Mouse (Mus musculus) liver, postnatal 0 days (tissue): ENCODE results near the gene Fbf1. TPM values are rescaled to one million over a fixed set of nuclear protein-coding genes. Genes with fewer than 3 reads are reported as not detected.

Experiments used
- ATAC-seq: fragments of 200-750 bp; cut with Nextera tagmentation; 2 replicates; pipeline ENCODE4 v1.8.0; 2017; ENCODE audit warnings: mild to moderate bottlenecking, moderate library complexity
- DNase-seq: peaks from one replicate; pipeline ENCODE4 v3.0.0-alpha.2; 2016
- H3K27ac ChIP-seq: fragments of 300-500 bp; sonication (generic); 2 replicates; pipeline ENCODE4 v1.5.1; 2014; ENCODE audit warnings: antibody characterized with exemption, moderate library complexity, mild to moderate bottlenecking, low read depth
- H3K27me3 ChIP-seq: fragments of 300-500 bp; sonication (generic); 2 replicates; pipeline ENCODE4 v1.6.1; 2014; ENCODE audit warnings: low read length, control low read depth, mixed read lengths; ENCODE audit not compliant: insufficient read depth
- H3K36me3 ChIP-seq: fragments of 300-500 bp; sonication (generic); replicated peaks from 2 replicates; pipeline ENCODE4 v1.6.1; 2014; ENCODE audit warnings: mild to moderate bottlenecking, control low read depth, low read length, moderate library complexity, mixed read lengths; ENCODE audit not compliant: insufficient read depth
- H3K4me1 ChIP-seq: fragments of 300-500 bp; sonication (generic); 2 replicates; pipeline ENCODE4 v1.6.1; 2014; ENCODE audit warnings: antibody characterized with exemption, mild to moderate bottlenecking, control low read depth; ENCODE audit not compliant: insufficient read depth
- H3K4me2 ChIP-seq: fragments of 300-500 bp; sonication (generic); 2 replicates; pipeline ENCODE4 v1.6.1; 2014; ENCODE audit warnings: low read depth, mild to moderate bottlenecking, low read length, moderate library complexity, mixed read lengths
- H3K4me3 ChIP-seq: fragments of 300-500 bp; sonication (generic); 2 replicates; pipeline ENCODE4 v1.5.1; 2014; ENCODE audit warnings: low read depth, low read length
- H3K9ac ChIP-seq: fragments of 300-500 bp; sonication (generic); replicated peaks from 2 replicates; pipeline ENCODE4 v1.6.1; 2014; ENCODE audit warnings: mild to moderate bottlenecking, moderate library complexity
- H3K9me3 ChIP-seq: fragments of 300-500 bp; sonication (generic); 2 replicates; pipeline ENCODE4 v1.6.1; 2016; ENCODE audit warnings: mild to moderate bottlenecking, control low read depth, low read length, mixed read lengths
- CTCF ChIP-seq: sonication (generic); IDR thresholded peaks from 2 replicates; pipeline ENCODE4 v1.5.1; 2016; ENCODE audit warnings: antibody characterized with exemption, low read depth
- EP300 ChIP-seq: IDR thresholded peaks from 2 replicates; pipeline ENCODE4 v1.6.1; 2016; ENCODE audit warnings: antibody characterized with exemption, low read depth, mild to moderate bottlenecking
- WGBS: fragments of 180-500 bp; shearing (Covaris S2); extraction: QIAGEN DNeasy Blood & Tissue Kit; methylation state at CpG from one replicate; pipeline ENCODE4 v1.1.7; 2014; ENCODE audit not compliant: insufficient replicate concordance; 5-methylcytosine and 5-hydroxymethylcytosine counted together
- polyA plus RNA-seq: library from polyadenylated mRNA; unstranded; fragments of >200 nt; fragmentation: Nextera tagmentation; extraction: Ambion mirVana; gene quantifications from 2 replicates; pipeline ENCODE4 v1.2.1, GENCODE M21; 2015

Gene Fbf1
- polyA plus RNA-seq, 1 experiment from 2014 or later = 2.3 TPM

- DNase-seq = no peak
- no peak for ATAC-seq
- peak overlapping the region; percentile 30; the same call in 1 of the 2 replicates for H3K27ac ChIP-seq
- H3K36me3 ChIP-seq = peaks cover 12% of the 10 kb centered on the region
- no peaks in the 10 kb centered on the region for H3K27me3 ChIP-seq
- H3K4me1 ChIP-seq = peaks cover 22% of the 10 kb centered on the region
- WGBS = 81% methylated on average over 18 of the region's 18 CpGs
- H3K9ac ChIP-seq = no peak overlapping the region
- H3K4me2 ChIP-seq = no peak overlapping the region
- no peaks in the 10 kb centered on the region for H3K9me3 ChIP-seq
- TF ChIP-seq CTCF = no peak
- TF ChIP-seq EP300 = no peak
- H3K4me3 ChIP-seq = no peak overlapping the region
Measured at GRCm38 (mm10) chr11:116145481-116146293, 22.3 kb downstream of the Fbf1 start.

DNA sequence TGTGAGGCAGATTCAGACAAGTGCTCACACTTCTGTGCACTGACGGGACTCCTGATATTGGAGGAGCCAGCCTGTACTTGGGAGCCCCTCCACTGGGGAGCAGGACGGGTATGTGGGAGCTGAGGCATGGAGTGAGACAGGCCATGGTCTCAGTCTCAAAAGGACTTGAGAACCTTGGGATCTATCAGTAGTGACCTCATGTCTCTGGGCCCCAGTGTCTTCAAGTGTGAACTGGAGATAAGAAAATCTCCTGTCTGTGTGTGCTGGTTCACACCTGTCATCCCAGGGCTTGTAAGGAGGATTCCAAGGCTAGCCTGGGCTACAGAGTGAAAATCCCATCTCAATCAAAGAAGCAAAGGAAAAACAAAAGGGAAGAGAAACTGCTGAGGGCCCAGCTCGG is 24.5 kb downstream of the Fbf1 start:
- ATAC-seq (no peak), DNase-seq (no peak)
- Histone ChIP-seq H3K27me3 (no peaks in the 10 kb centered on the region), H3K4me1 (peaks cover 24% of the 10 kb centered on the region), H3K27ac (peak overlapping the region; percentile 58; the same call in 1 of the 2 replicates), H3K4me2 (no peak overlapping the region), H3K4me3 (no peak overlapping the region), H3K36me3 (peaks cover 6% of the 10 kb centered on the region; the same call in 1 of the 2 replicates), H3K9me3 (no peaks in the 10 kb centered on the region), H3K9ac (no peak overlapping the region)
- TF ChIP-seq EP300 = peak; percentile 52; the same call in 1 of the 2 replicates
- TF ChIP-seq CTCF = no peak
- 78% methylated on average over 3 of the region's 3 CpGs for WGBS

- 65% methylated on average over 10 of the region's 10 CpGs for WGBS
- H3K4me2 ChIP-seq = no peak overlapping the region
- ATAC-seq = peak; percentile 16; the same call in 1 of the 2 replicates
Measured at GRCm38 (mm10) chr11:116142211-116142991, 25.6 kb downstream of the Fbf1 start.

GRCm38 (mm10) chr11:116138468-116139138 is 29.4 kb downstream of the Fbf1 start, which contains the start of gene Mrpl38:
Gene Mrpl38 (minus strand): TSS chr11:116138868.
- H3K9me3 ChIP-seq = no peaks in the 10 kb centered on the region
- H3K9ac ChIP-seq = peak within 1 kb of the TSS; percentile 76
- ATAC-seq (peak; percentile 94), DNase-seq (peak; percentile 98)
- peaks cover 11% of the 10 kb centered on the region for H3K36me3 ChIP-seq
- peak within 1 kb of the TSS; percentile 77 for H3K4me2 ChIP-seq
- no peaks in the 10 kb centered on the region for H3K27me3 ChIP-seq
- WGBS = under 1% methylated on average over 58 of the region's 60 CpGs
- peak within 1 kb of the TSS; percentile 56 for H3K27ac ChIP-seq
- H3K4me3 ChIP-seq = peak within 1 kb of the TSS; percentile 69
- TF ChIP-seq EP300 (no peak), CTCF (peak; percentile 92)
- peaks cover 31% of the 10 kb centered on the region for H3K4me1 ChIP-seq

More at GRCm38 (mm10) chr11:116142211-116142991, 25.6 kb downstream of the Fbf1 start:
- H3K9ac ChIP-seq = no peak overlapping the region
- peak overlapping the region; percentile 58 for H3K27ac ChIP-seq
- no peaks in the 10 kb centered on the region for H3K27me3 ChIP-seq
- peaks cover 31% of the 10 kb centered on the region for H3K4me1 ChIP-seq
- H3K4me3 ChIP-seq = no peak overlapping the region
- H3K9me3 ChIP-seq = no peaks in the 10 kb centered on the region
- TF ChIP-seq CTCF (no peak; the same call in 1 of the 2 replicates), EP300 (peak; percentile 65)
- peaks cover 6% of the 10 kb centered on the region; the same call in 1 of the 2 replicates for H3K36me3 ChIP-seq
- DNase-seq = peak; percentile 74

GRCm38 (mm10) chr11:116138096-116138467 is 29.9 kb downstream of the Fbf1 start:
- DNase-seq (no peak), ATAC-seq (peak; percentile 0; the same call in 1 of the 2 replicates)
- TF ChIP-seq CTCF = no peak
- TF ChIP-seq EP300 = no peak
- Histone ChIP-seq H3K9me3 (no peaks in the 10 kb centered on the region), H3K4me3 (peak overlapping the region; percentile 69), H3K36me3 (peaks cover 13% of the 10 kb centered on the region), H3K9ac (peak overlapping the region; percentile 76), H3K27me3 (no peaks in the 10 kb centered on the region), H3K27ac (peak overlapping the region; percentile 41), H3K4me1 (peaks cover 26% of the 10 kb centered on the region), H3K4me2 (peak overlapping the region; percentile 77)
- WGBS = 2% methylated on average over 20 of the region's 20 CpGs
